Mouse (Mus musculus) urinary bladder, adult 2 months (tissue): ENCODE data around the gene Higd2a. TPM values are rescaled to one million over a fixed set of nuclear protein-coding genes. Genes with fewer than 3 reads are reported as not detected.

ENCODE experiments used
- DNase-seq: peaks from one replicate; pipeline ENCODE4 v3.0.0; 2022; ENCODE audit warnings: low spot score
- polyA plus RNA-seq: library from polyadenylated mRNA; depleted of rRNA; stranded (reverse); fragments of >200 nt; gene quantifications from 2 replicates; pipeline ENCODE4 v1.2.3, GENCODE M21; 2012; rRNA removed

Gene Higd2a
- polyA plus RNA-seq, 1 experiment, result 194 TPM

DNA sequence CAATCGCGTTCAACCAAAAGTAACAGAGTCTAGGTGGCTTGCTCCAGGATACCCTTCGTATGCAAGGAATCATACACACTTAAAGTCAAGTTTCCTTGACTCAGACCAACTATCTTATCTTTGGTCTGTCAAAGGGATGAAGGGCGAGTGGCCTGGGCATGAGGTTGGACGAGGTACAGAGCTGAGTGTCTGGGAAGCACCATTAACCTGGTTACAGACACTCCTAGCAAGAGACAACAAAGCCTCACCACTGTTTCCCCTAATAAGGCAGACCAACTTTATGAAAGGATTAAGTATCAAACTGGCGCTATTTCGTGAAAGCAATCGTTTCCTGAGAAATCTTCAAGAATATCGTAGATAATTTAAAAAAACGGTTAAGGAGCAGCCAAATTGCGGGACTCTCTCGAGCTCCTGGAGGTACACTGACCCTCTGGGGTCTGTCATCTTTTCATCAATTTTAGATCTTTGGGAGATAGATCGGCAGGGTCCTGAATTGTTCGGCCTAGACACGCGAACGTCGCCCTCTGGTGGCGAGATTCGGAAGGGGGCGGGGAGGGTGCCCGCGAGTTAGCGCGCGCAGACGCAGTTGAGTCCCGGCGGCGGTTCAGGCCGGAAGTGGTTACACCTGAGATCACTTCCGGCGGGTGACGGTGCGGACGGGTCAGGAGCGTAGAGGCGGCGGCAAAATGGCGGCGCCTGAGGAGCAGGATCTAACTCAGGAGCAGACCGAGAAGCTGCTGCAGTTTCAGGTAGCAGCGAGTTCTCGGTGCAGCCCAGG is 31.3 kb downstream of the Higd2a start, which contains the start of gene Faf2:
Gene Faf2 (plus strand): TSS at position 630 of the 778 bp plus-strand sequence.
- DNase-seq, result peak; percentile 98

- no peak for DNase-seq
Measured at GRCm38 (mm10) chr13:54621960-54622521, 32.0 kb downstream of the Higd2a start.

- DNase-seq, result no peak
Measured at GRCm38 (mm10) chr13:54629128-54629527, 39.1 kb downstream of the Higd2a start.

DNA sequence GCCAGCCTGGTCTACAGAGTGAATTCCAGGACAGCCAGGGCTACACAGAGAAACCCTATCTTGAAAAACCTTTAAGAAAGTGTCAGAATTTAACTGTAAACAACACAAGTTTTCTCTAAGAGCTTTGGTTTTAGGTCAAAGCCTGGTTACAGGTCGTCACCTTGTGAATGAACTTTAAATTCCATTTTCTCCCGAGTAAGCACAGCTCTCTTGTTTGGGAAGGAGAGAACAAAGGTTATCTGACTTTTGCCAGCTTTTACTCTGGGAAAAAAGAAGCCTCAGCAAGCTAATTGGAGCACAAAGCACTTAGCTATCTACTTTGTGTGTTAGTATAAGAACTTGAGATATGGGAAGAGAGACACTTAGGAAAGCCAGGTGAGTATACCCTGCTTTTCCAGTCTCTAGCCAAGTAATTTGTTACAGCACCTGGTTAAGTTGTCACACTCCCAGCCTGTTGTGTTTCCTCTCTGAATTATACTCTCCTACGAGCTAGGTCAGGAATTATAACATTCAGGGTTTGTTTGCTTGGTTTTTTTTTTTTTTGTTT is 42.8 kb downstream of the Higd2a start:
- no peak for DNase-seq

GRCm38 (mm10) chr13:54635011-54635410 is 45.0 kb downstream of the Higd2a start:
- DNase-seq, result no peak

Other genes starting within 250 kb of the Higd2a start
- 5.7 and 10.5 TPM in 2 replicates for gene Cplx2, start 218.9 kb upstream of the Higd2a start, polyA plus RNA-seq
- 17.7 and 20.9 TPM in 2 replicates for gene Thoc3, start 121.4 kb upstream of the Higd2a start, polyA plus RNA-seq
- 5.4 and 5.8 TPM in 2 replicates for gene Simc1, start 86.4 kb upstream of the Higd2a start, polyA plus RNA-seq
- 101 and 105 TPM in 2 replicates for gene 4833439L19Rik, start 24.8 kb upstream of the Higd2a start, polyA plus RNA-seq
- 28.7 and 39.4 TPM in 2 replicates for gene Arl10, start 15.2 kb upstream of the Higd2a start, polyA plus RNA-seq
- 26.1 and 29.7 TPM in 2 replicates for gene Nop16, start 117 bp upstream of the Higd2a start, polyA plus RNA-seq
- 70.9 and 84.6 TPM in 2 replicates for gene Cltb, start 21.1 kb downstream of the Higd2a start, polyA plus RNA-seq
- gene Faf2, start 31.6 kb downstream of the Higd2a start, polyA plus RNA-seq, result 37.9 and 41.1 TPM in 2 replicates
- 69.3 and 86.5 TPM in 2 replicates for gene Rnf44, start 103.7 kb downstream of the Higd2a start, polyA plus RNA-seq
- gene Cdhr2, start 111.3 kb downstream of the Higd2a start, polyA plus RNA-seq, result 0.03 TPM in 2 replicates
- 0.07 and 0.10 TPM in 2 replicates for gene Gprin1, start 159.7 kb downstream of the Higd2a start, polyA plus RNA-seq
- 0.08 and 0.18 TPM in 2 replicates for gene Sncb, start 176.4 kb downstream of the Higd2a start, polyA plus RNA-seq
- gene Eif4e1b, start 193.8 kb downstream of the Higd2a start, polyA plus RNA-seq, result 0.21 and 0.34 TPM in 2 replicates
- 33.0 and 37.0 TPM in 2 replicates for gene Tspan17, start 199.2 kb downstream of the Higd2a start, polyA plus RNA-seq